Mouse (Mus musculus): ENCODE measurements around the gene Cby3. TPM values are rescaled to one million over a fixed set of nuclear protein-coding genes. Genes with fewer than 3 reads are reported as not detected.

Gene Cby3
- polyA plus RNA-seq, 1 experiment from 2014 or later, result 0.51 TPM

DNA sequence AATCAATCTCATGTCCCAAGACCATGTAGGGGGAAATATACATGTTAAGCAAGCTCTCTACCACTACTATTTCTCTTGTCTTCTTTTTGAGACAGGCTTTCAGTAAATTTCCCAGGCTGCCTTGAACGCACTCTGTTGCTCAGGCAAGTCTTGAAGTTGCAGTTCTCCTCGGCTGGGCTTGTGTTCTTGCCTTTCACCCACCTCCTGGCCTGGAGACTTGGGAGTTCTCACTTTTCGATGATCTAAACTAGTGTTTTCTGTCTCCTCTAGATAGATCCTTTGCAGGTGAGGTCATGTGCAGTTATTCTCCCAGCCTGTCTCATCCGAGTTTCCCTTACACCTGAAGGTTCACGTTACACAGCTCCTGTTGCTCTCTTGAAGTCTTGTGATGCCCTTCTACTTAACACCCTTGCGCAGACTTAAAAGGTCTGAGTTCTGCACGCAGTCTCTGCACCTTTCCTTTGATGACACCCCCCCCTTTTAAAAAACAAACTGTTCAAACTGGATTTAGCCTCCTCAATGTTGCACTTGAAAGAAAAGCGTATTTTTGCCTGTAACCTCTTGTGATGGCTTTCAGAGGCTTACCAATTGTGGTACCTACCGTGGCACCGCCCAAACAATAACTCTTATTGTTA is 22.0 kb downstream of the Cby3 start:
- 30% methylated on average over 10 of the region's 10 CpGs for WGBS
- Histone ChIP-seq H3K4me2 (replicated peaks; ENCODE audit: low read depth, low read length) (peak overlapping the region; percentile 91), H3K27ac (ENCODE audit: low read depth, low read length) (peak overlapping the region; percentile 99), H3K9ac (ENCODE audit: low read depth, low read length) (peak overlapping the region; percentile 99), H3K27me3 (ENCODE audit: control insufficient read depth, insufficient read depth, low read length) (no peaks in the 10 kb centered on the region), H3K4me1 (replicated peaks; ENCODE audit: control insufficient read depth, insufficient read depth, low read length) (peaks cover 9% of the 10 kb centered on the region), H3K4me3 (ENCODE audit: low read depth, low read length) (peak overlapping the region; percentile 97), H3K36me3 (ENCODE audit: control insufficient read depth, insufficient read depth, low read length) (peaks cover 3% of the 10 kb centered on the region; the same call in 1 of the 2 replicates), H3K9me3 (ENCODE audit: control insufficient read depth, low read length) (no peaks in the 10 kb centered on the region)
- ATAC-seq (ENCODE audit: low FRiP score) (no peak), DNase-seq (ENCODE audit: low spot score) (no peak)

DNA sequence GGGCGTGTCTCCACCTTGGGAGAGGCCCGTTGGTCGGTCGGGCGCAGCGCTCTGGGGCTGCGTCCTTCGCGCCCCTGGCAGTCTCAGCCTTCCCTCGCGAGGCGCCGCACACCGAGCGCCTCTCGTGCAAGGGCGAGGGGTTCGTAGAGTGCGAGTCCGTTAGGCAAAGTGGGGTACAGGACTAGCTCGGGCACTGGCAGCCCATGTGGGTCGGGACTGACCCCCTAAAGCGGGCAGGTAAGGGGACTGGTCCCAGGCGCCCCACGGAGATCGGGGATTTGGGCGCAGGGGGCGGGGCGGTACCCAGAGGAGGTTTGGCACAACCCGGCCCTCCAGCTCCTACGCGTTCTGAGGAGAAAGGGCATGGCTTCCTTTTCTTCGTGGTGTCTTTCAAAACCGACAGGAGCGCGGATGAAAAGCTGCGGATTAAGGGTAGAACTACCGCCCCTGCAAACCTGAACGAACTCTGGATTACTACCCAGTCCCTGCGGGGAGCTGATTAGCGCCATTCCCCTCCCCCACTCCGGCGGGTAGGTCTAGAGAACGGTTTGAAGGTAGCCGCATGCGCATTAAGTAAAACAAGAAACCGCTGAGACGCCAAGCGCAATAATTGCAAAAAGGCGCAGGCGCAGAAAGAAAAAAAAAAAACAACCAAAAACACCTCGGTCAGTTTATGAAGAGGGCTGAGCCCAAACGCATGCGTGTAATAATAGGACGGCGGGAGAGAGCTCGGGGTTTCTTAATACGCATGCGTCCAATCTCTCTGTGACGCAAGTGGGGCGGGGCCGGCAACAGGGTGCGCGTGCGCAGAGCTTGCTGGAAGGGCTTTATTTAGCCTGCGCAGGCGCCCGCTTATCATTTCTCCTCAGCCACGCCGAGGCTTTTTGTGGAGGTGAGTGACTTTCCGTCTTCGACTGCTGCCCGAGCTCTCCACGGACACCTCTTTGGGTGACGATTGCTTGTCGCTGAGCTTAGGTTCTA is 22.9 kb downstream of the Cby3 start, which contains the start of gene Hnrnph1:
TSS of gene Hnrnph1 (plus strand) at position 80 of the 981 bp plus-strand sequence.
- Histone ChIP-seq H3K9ac (ENCODE audit: low read depth, low read length) (peak within 1 kb of the TSS; percentile 99), H3K4me3 (ENCODE audit: low read depth, low read length) (peak within 1 kb of the TSS; percentile 97), H3K4me1 (replicated peaks; ENCODE audit: control insufficient read depth, insufficient read depth, low read length) (peaks cover 9% of the 10 kb centered on the region), H3K27me3 (ENCODE audit: control insufficient read depth, insufficient read depth, low read length) (no peaks in the 10 kb centered on the region), H3K27ac (ENCODE audit: low read depth, low read length) (peak within 1 kb of the TSS; percentile 99), H3K36me3 (ENCODE audit: control insufficient read depth, insufficient read depth, low read length) (peaks cover 3% of the 10 kb centered on the region; the same call in 1 of the 2 replicates), H3K9me3 (ENCODE audit: control insufficient read depth, low read length) (no peaks in the 10 kb centered on the region), H3K4me2 (replicated peaks; ENCODE audit: low read depth, low read length) (peak within 1 kb of the TSS; percentile 91)
- under 1% methylated on average over 71 of the region's 76 CpGs for WGBS
- ATAC-seq (ENCODE audit: low FRiP score) (peak; percentile 92), DNase-seq (ENCODE audit: low spot score) (peak; percentile 99)

DNA sequence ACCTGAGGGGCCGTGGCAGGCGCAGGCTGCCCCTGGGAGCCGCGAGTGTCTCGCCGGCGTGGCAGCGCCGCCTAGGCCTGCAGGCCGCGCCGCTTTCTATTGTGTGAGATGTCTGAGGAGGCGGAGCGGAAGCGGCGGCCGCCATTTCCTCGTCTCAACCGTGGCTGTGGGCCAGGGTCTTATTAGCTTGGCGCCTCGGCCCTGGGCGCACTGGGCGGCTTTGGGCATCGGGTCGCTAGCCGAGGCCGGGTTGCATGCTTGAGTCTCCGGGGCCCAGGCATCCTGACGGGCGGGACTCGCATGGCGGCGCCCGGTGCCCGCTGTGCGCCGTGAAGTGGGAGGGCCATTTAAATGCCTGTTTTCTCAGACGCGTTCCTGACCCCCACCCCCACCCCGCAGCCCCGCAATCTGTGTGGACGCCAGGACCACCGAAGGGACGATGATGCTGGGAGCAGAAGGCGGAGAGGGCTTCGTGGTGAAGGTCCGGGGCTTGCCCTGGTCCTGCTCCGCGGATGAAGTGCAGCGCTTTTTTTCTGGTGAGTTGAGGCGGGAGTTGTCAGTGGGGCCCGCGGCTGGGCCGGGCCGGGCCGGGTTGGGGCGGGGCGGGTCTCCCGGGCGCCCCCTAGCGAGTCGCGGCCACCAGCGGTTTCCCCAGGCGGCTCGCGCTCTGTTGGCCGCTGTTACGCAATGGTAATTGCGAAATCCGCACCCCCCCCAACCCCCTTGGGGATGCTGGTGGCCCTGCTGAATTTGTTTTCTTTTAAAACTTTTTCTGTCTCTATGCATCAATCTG is 23.8 kb downstream of the Cby3 start:
- Histone ChIP-seq H3K27ac (ENCODE audit: low read depth, low read length) (peak overlapping the region; percentile 99), H3K4me3 (ENCODE audit: low read depth, low read length) (peak overlapping the region; percentile 97), H3K27me3 (ENCODE audit: control insufficient read depth, insufficient read depth, low read length) (no peaks in the 10 kb centered on the region), H3K9ac (ENCODE audit: low read depth, low read length) (peak overlapping the region; percentile 99), H3K9me3 (ENCODE audit: control insufficient read depth, low read length) (no peaks in the 10 kb centered on the region), H3K4me1 (replicated peaks; ENCODE audit: control insufficient read depth, insufficient read depth, low read length) (peaks cover 10% of the 10 kb centered on the region), H3K4me2 (replicated peaks; ENCODE audit: low read depth, low read length) (peak overlapping the region; percentile 68), H3K36me3 (ENCODE audit: control insufficient read depth, insufficient read depth, low read length) (peaks cover 6% of the 10 kb centered on the region)
- under 1% methylated on average over 71 of the region's 71 CpGs for WGBS
- DNase-seq (ENCODE audit: low spot score), result peak; percentile 91
- peak; percentile 83 for ATAC-seq (ENCODE audit: low FRiP score)

DNA sequence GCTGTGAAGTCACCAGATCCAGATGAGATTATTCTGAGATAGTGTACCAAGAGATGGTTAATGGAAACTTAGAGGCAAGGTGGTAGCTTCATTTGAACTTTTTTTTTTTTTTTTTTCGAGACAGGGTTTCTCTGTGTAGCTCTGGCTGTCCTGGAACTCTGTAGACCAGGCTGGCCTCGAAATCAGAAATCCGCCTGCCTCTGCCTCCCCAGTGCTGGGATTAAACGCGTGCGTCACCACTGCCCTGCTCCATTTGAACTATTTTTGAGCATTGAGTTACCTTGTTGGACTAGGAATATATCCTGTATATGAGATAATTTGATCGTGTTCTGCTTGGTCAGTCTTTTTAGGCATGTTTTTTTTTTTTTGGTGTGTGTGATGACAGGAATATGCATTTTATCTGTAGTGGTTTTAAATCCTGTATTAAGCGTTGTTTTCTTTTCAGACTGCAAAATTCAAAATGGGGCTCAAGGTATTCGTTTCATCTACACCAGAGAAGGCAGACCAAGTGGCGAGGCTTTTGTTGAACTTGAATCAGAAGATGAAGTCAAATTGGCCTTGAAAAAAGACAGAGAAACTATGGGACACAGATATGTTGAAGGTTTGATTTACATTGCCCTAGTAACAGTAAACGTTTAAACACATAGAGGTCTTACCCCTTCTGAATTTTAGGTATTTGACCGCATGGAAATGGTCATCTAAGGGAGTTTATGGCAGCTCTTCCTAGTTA is 24.9 kb downstream of the Cby3 start:
- ATAC-seq (ENCODE audit: low FRiP score), result no peak

DNA sequence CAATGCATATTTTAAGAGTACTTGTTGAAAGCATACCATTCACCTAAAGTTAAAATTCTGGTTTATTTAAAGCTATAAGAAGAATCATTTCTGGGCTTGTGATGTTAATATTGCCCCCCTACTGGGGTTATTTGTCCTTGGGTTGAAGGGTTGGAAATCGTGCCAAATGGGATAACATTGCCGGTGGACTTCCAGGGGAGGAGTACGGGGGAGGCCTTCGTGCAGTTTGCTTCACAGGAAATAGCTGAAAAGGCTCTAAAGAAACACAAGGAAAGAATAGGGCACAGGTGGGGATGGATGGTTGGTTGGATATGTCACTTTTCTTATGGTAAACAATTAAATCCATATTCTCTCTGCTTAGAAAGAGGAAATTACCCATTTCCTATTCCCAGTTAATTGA is 27.0 kb downstream of the Cby3 start:
- H3K27me3 ChIP-seq (ENCODE audit: control insufficient read depth, insufficient read depth, low read length), result no peaks in the 10 kb centered on the region
- H3K9me3 ChIP-seq (ENCODE audit: control insufficient read depth, low read length), result no peaks in the 10 kb centered on the region
- WGBS, result 57% methylated on average over 4 of the region's 4 CpGs
- 0 out of 2 replicates have a peak overlapping the region, but pooled peaks have one; percentile 15 for H3K4me2 ChIP-seq (replicated peaks; ENCODE audit: low read depth, low read length)
- peaks cover 10% of the 10 kb centered on the region for H3K36me3 ChIP-seq (ENCODE audit: control insufficient read depth, insufficient read depth, low read length)
- DNase-seq (ENCODE audit: low spot score), result no peak
- ATAC-seq (ENCODE audit: low FRiP score), result no peak
- peaks cover 8% of the 10 kb centered on the region for H3K4me1 ChIP-seq (replicated peaks; ENCODE audit: control insufficient read depth, insufficient read depth, low read length)
- no peak overlapping the region for H3K27ac ChIP-seq (ENCODE audit: low read depth, low read length)
- no peak overlapping the region for H3K4me3 ChIP-seq (ENCODE audit: low read depth, low read length)
- no peak overlapping the region for H3K9ac ChIP-seq (ENCODE audit: low read depth, low read length)

More for the DNA sequence above, 24.9 kb downstream of the Cby3 start:
- H3K36me3 ChIP-seq (ENCODE audit: control insufficient read depth, insufficient read depth, low read length), result peaks cover 8% of the 10 kb centered on the region
- H3K9ac ChIP-seq (ENCODE audit: low read depth, low read length), result peak overlapping the region; percentile 23; the same call in 1 of the 2 replicates
- whole genome bisulfite sequencing, result 71% methylated on average over 12 of the region's 12 CpGs
- no peaks in the 10 kb centered on the region for H3K27me3 ChIP-seq (ENCODE audit: control insufficient read depth, insufficient read depth, low read length)
- H3K4me1 ChIP-seq (replicated peaks; ENCODE audit: control insufficient read depth, insufficient read depth, low read length), result peaks cover 10% of the 10 kb centered on the region
- H3K27ac ChIP-seq (ENCODE audit: low read depth, low read length), result no peak overlapping the region
- H3K4me2 ChIP-seq (replicated peaks; ENCODE audit: low read depth, low read length), result peak overlapping the region; percentile 68
- no peaks in the 10 kb centered on the region for H3K9me3 ChIP-seq (ENCODE audit: control insufficient read depth, low read length)
- peak overlapping the region; percentile 97 for H3K4me3 ChIP-seq (ENCODE audit: low read depth, low read length)
- no peak for DNase-seq (ENCODE audit: low spot score)

DNA sequence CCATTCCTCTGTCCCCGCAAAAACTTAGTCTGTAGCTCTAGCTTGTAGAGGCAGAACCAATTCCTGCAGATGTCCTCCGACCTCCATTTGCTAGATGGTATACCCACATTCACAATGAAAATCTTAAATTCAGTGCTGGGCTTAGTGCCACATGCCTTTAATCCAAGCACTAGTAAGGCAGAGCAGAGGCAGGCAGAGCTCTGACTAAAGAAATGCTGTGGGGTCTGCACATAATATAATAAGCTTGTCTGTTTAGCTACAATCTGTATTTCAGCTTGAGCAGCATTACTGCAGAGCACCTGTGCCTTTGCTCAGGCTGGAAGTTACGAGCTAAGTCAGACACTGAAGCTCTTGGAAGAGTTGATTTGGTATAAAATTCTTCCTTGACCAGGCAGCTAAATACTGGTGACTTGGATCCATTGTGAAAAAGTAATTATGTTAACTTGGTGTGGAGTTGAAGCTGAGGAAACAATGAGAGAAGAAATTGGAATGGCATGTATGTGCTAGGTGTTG is 33.0 kb downstream of the Cby3 start:
- no peak for DNase-seq (ENCODE audit: low spot score)
- Histone ChIP-seq H3K4me3 (ENCODE audit: low read depth, low read length) (no peak overlapping the region), H3K27ac (ENCODE audit: low read depth, low read length) (no peak overlapping the region), H3K9me3 (ENCODE audit: control insufficient read depth, low read length) (no peaks in the 10 kb centered on the region), H3K4me2 (replicated peaks; ENCODE audit: low read depth, low read length) (no peak overlapping the region), H3K4me1 (replicated peaks; ENCODE audit: control insufficient read depth, insufficient read depth, low read length) (0 out of 2 replicates have a peak, but pooled peaks cover 2% of the 10 kb centered on the region), H3K36me3 (ENCODE audit: control insufficient read depth, insufficient read depth, low read length) (peaks cover 7% of the 10 kb centered on the region; the same call in 1 of the 2 replicates), H3K9ac (ENCODE audit: low read depth, low read length) (no peak overlapping the region), H3K27me3 (ENCODE audit: control insufficient read depth, insufficient read depth, low read length) (no peaks in the 10 kb centered on the region)
- no peak for ATAC-seq (ENCODE audit: low FRiP score)
- 76% methylated on average over 3 of the region's 3 CpGs for WGBS

DNA sequence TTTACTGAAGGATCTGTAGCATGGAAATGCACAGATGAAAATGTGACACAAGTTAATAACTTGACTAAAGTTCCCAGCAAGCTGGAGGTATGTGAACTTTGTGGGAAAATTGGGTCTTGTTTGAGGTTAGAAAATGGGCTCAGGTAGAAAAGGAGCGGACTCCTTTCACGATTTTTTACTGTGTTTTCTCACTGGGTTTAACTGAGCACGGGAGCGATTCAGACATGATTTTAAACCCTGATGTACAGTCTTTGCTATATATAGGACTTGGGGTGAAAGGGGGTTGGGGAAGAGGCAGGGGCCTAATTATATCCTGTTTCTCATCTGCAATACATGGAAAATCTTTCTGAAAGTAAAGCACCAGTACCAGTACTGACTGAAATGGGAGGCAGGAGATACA is 33.4 kb downstream of the Cby3 start:
- 0 out of 2 replicates have a peak, but pooled peaks cover 4% of the 10 kb centered on the region for H3K36me3 ChIP-seq (ENCODE audit: control insufficient read depth, insufficient read depth, low read length)
- peak; percentile 12; the same call in 1 of the 2 replicates for ATAC-seq (ENCODE audit: low FRiP score)
- WGBS, result 89% methylated on average over 4 of the region's 4 CpGs

More for the DNA sequence above, 33.4 kb downstream of the Cby3 start:
- no peak for DNase-seq (ENCODE audit: low spot score)
- Histone ChIP-seq H3K9me3 (ENCODE audit: control insufficient read depth, low read length) (no peaks in the 10 kb centered on the region), H3K9ac (ENCODE audit: low read depth, low read length) (no peak overlapping the region), H3K27ac (ENCODE audit: low read depth, low read length) (no peak overlapping the region), H3K4me1 (replicated peaks; ENCODE audit: control insufficient read depth, insufficient read depth, low read length) (no peaks in the 10 kb centered on the region), H3K27me3 (ENCODE audit: control insufficient read depth, insufficient read depth, low read length) (no peaks in the 10 kb centered on the region), H3K4me2 (replicated peaks; ENCODE audit: low read depth, low read length) (no peak overlapping the region), H3K4me3 (ENCODE audit: low read depth, low read length) (no peak overlapping the region)
